22 mouse cellular contexts compared by ENCODE assay signal in genomic region chr11:60044777-60045176, GRCm38 (mm10). TPM values are rescaled to one million over a fixed set of nuclear protein-coding genes. Genes with fewer than 3 reads are reported as not detected.
DNase-seq lines count a peak whose midpoint lies in the region; ATAC-seq and TF ChIP-seq lines count a peak whose summit lies in the region.
"Had no signal": no experiment of that assay in that cellular context is flagged by ENCODE, and none has a peak within 500 bp of the region (broad histone marks: within the 10 kb centered on the region; RNA-seq: fewer than 3 reads in every experiment).

No protein-coding gene starts in this region.

- no peak for TF ChIP-seq POLR2A in liver, adult 2 months (IDR thresholded peaks at IDR 0.05; ENCODE audit: extremely low read depth, insufficient read depth, low read length)

- no peaks in the 10 kb centered on the region for H3K27me3 ChIP-seq in liver, adult 2 months (ENCODE audit: control insufficient read depth, insufficient read depth, low read length)
- H3K27me3 ChIP-seq in midbrain, embryonic 13.5 days = no peaks in the 10 kb centered on the region
- H3K27me3 ChIP-seq in midbrain, embryonic 14.5 days (ENCODE audit: control insufficient read depth, insufficient read depth, low read length) = no peaks in the 10 kb centered on the region
- 0 out of 2 replicates have a peak, but pooled peaks cover 5% of the 10 kb centered on the region for H3K27me3 ChIP-seq in forebrain, embryonic 13.5 days
- H3K27me3 ChIP-seq: embryonic facial prominence, embryonic 13.5 days; embryonic facial prominence, embryonic 15.5 days; forebrain, embryonic 12.5 days; forebrain, embryonic 15.5 days had no signal

- 82% methylated on average over 1 of the region's 1 CpGs for WGBS in liver, adult 2 months
- WGBS in midbrain, embryonic 13.5 days = 100% methylated on average over 1 of the region's 1 CpGs
- 98% methylated on average over 1 of the region's 1 CpGs for WGBS in midbrain, embryonic 14.5 days
- 100% methylated on average over 1 of the region's 1 CpGs for WGBS in forebrain, embryonic 13.5 days

- DNase-seq in liver, adult 2 months (ENCODE audit: extremely low read depth, low read depth, low spot score) = peak; percentile 78
- DNase-seq in liver = no peak
- DNase-seq in midbrain, embryonic 14.5 days = no peak
- DNase-seq in ovary, adult 18-20 months (ENCODE audit: low spot score) = peak; percentile 38
- DNase-seq in ovary, postnatal 14 days (ENCODE audit: low spot score) = no peak
- DNase-seq: adrenal gland, adult 8-10 months; adrenal gland, postnatal 14 days; cerebellum, adult 11 months; cerebellum, adult 18-20 months; cerebellum, adult 8-10 months; cerebellum, adult 9-11 months; cerebellum, postnatal 14 days; cerebellum, postnatal 36 days; embryo, embryonic 11 days; forebrain, postnatal 0 days had no signal

- no peaks in the 10 kb centered on the region for H3K79me2 ChIP-seq in liver, adult 2 months (ENCODE audit: control insufficient read depth, insufficient read depth, low read length)

- no peaks in the 10 kb centered on the region for H3K9me3 ChIP-seq in midbrain, embryonic 13.5 days
- H3K9me3 ChIP-seq in midbrain, embryonic 14.5 days (ENCODE audit: control insufficient read depth, low read length) = no peaks in the 10 kb centered on the region
- no peaks in the 10 kb centered on the region for H3K9me3 ChIP-seq in forebrain, embryonic 13.5 days (replicated peaks)
- H3K9me3 ChIP-seq: embryonic facial prominence, embryonic 13.5 days; embryonic facial prominence, embryonic 15.5 days; forebrain, embryonic 10.5 days; forebrain, embryonic 12.5 days; forebrain, embryonic 15.5 days had no signal

- no peak for TF ChIP-seq CTCF in liver, adult 2 months (IDR thresholded peaks at IDR 0.05; ENCODE audit: low read depth, low read length)

- H3K27ac ChIP-seq in liver, adult 2 months (replicated peaks; ENCODE audit: insufficient read depth, low read depth, low read length) = no peak overlapping the region
- no peak overlapping the region for H3K27ac ChIP-seq in midbrain, embryonic 13.5 days
- H3K27ac ChIP-seq in midbrain, embryonic 14.5 days (replicated peaks; ENCODE audit: low read depth, low read length) = no peak overlapping the region
- no peak overlapping the region for H3K27ac ChIP-seq in forebrain, embryonic 13.5 days
- H3K27ac ChIP-seq: embryonic facial prominence, embryonic 13.5 days; forebrain, embryonic 12.5 days; forebrain, embryonic 15.5 days had no signal

- H3K4me2 ChIP-seq in midbrain, embryonic 13.5 days (replicated peaks) = no peak overlapping the region
- H3K4me2 ChIP-seq in midbrain, embryonic 14.5 days (ENCODE audit: low read length) = no peak overlapping the region
- H3K4me2 ChIP-seq in forebrain, embryonic 13.5 days = no peak overlapping the region

- H3K4me3 ChIP-seq in liver, adult 2 months (ENCODE audit: insufficient read depth, low read depth, low read length) = no peak overlapping the region
- H3K4me3 ChIP-seq in midbrain, embryonic 13.5 days (replicated peaks) = 0 out of 2 replicates have a peak overlapping the region, but pooled peaks have one; percentile 58
- no peak overlapping the region for H3K4me3 ChIP-seq in midbrain, embryonic 14.5 days (replicated peaks; ENCODE audit: low read depth, low read length)
- no peak overlapping the region for H3K4me3 ChIP-seq in forebrain, embryonic 13.5 days

- H3K4me1 ChIP-seq in liver, adult 2 months (ENCODE audit: control insufficient read depth, insufficient read depth, low read length) = peaks cover 19% of the 10 kb centered on the region
- peaks cover 5% of the 10 kb centered on the region; the same call in 1 of the 2 replicates for H3K4me1 ChIP-seq in midbrain, embryonic 13.5 days (replicated peaks)
- no peaks in the 10 kb centered on the region for H3K4me1 ChIP-seq in midbrain, embryonic 14.5 days (ENCODE audit: control insufficient read depth, insufficient read depth, low read length)
- peaks cover 6% of the 10 kb centered on the region; the same call in 1 of the 2 replicates for H3K4me1 ChIP-seq in forebrain, embryonic 13.5 days

- no peaks in the 10 kb centered on the region for H3K36me3 ChIP-seq in liver, adult 2 months (ENCODE audit: control insufficient read depth, insufficient read depth, low read length)
- no peaks in the 10 kb centered on the region for H3K36me3 ChIP-seq in midbrain, embryonic 13.5 days
- H3K36me3 ChIP-seq in midbrain, embryonic 14.5 days (ENCODE audit: control insufficient read depth, insufficient read depth, low read length) = no peaks in the 10 kb centered on the region
- H3K36me3 ChIP-seq in forebrain, embryonic 13.5 days (ENCODE audit: poor library complexity, severe bottlenecking) = no peaks in the 10 kb centered on the region
- H3K36me3 ChIP-seq: embryonic facial prominence, embryonic 13.5 days; embryonic facial prominence, embryonic 15.5 days; forebrain, embryonic 10.5 days; forebrain, embryonic 12.5 days; forebrain, embryonic 15.5 days had no signal

- H3K9ac ChIP-seq in liver, adult 2 months (ENCODE audit: low read depth, low read length) = no peak overlapping the region
- H3K9ac ChIP-seq in midbrain, embryonic 13.5 days (replicated peaks) = no peak overlapping the region
- H3K9ac ChIP-seq in midbrain, embryonic 14.5 days (replicated peaks; ENCODE audit: low read length) = no peak overlapping the region
- no peak overlapping the region for H3K9ac ChIP-seq in forebrain, embryonic 13.5 days
- H3K9ac ChIP-seq: embryonic facial prominence, embryonic 13.5 days; embryonic facial prominence, embryonic 15.5 days; forebrain, embryonic 12.5 days; forebrain, postnatal 0 days had no signal

- no peak for ATAC-seq in midbrain, embryonic 13.5 days
- ATAC-seq in midbrain, embryonic 14.5 days (ENCODE audit: low FRiP score, low TSS enrichment) = no peak
- ATAC-seq in forebrain, embryonic 13.5 days = no peak
- ATAC-seq: forebrain, postnatal 0 days had no signal

RNA-seq across cellular contexts. Expression of gene Pemt, which starts 1.5 kb away (rescaled TPM):
- total RNA-seq in liver, adult 2 months (2014; rRNA removed) = 432 and 472 TPM in 2 replicates
- polyA plus RNA-seq in liver, adult 2 months (2012; rRNA removed) = 1,369 and 1,396 TPM in 2 replicates
- polyA plus RNA-seq in midbrain, embryonic 13.5 days (2015; fragmentation: Nextera tagmentation; extraction: Ambion mirVana) = 5.6 and 6.9 TPM in 2 replicates
- polyA plus RNA-seq in midbrain, embryonic 14.5 days (2014; fragmentation: Nextera tagmentation; extraction: Ambion mirVana) = 6.0 and 8.3 TPM in 2 replicates
- 4.3 and 7.0 TPM in 2 replicates for polyA plus RNA-seq in forebrain, embryonic 13.5 days (2015; fragmentation: Nextera tagmentation; extraction: Ambion mirVana)

Comparison
In these comparisons a context has a peak if more than half of its experiments do, and no peak if none do; other contexts are left out.
1. DNase-seq: peak in liver, adult 2 months (single experiment) and ovary, adult 18-20 months (single experiment); none in liver (single experiment), midbrain, embryonic 14.5 days (single experiment) and ovary, postnatal 14 days (single experiment).
2. RNA of gene Pemt, which starts 1.5 kb away (polyA plus RNA-seq): 1,369 to 1,396 TPM in liver, adult 2 months; 4.3 to 7.0 TPM in forebrain, embryonic 13.5 days, 5.6 to 6.9 TPM in midbrain, embryonic 13.5 days and 6.0 to 8.3 TPM in midbrain, embryonic 14.5 days; every median in the first group is over 100 times any median in the second.